Mouse (Mus musculus) inflammation-experienced regulatory T-cells, adult 16 weeks (primary cell): ENCODE measurements around the gene Lpo. TPM values are rescaled to one million over a fixed set of nuclear protein-coding genes. Genes with fewer than 3 reads are reported as not detected.

Experiments used
- polyA plus RNA-seq: library from polyadenylated mRNA; unstranded; fragments of 100-300 nt; shearing (Covaris generic); gene quantifications from one replicate; pipeline ENCODE4 v1.2.1, GENCODE M21; 2017

Gene Lpo
- polyA plus RNA-seq: not detected

GRCm38 (mm10) chr11:87828239-87828900, at the start of gene Lpo:
Gene Lpo, minus strand, starts transcription at chr11:87828289.

GRCm38 (mm10) chr11:87875436-87875835, 47.3 kb upstream of the Lpo start, which contains the start of gene Epx:
Gene Epx, minus strand, starts transcription at chr11:87875536.

DNA sequence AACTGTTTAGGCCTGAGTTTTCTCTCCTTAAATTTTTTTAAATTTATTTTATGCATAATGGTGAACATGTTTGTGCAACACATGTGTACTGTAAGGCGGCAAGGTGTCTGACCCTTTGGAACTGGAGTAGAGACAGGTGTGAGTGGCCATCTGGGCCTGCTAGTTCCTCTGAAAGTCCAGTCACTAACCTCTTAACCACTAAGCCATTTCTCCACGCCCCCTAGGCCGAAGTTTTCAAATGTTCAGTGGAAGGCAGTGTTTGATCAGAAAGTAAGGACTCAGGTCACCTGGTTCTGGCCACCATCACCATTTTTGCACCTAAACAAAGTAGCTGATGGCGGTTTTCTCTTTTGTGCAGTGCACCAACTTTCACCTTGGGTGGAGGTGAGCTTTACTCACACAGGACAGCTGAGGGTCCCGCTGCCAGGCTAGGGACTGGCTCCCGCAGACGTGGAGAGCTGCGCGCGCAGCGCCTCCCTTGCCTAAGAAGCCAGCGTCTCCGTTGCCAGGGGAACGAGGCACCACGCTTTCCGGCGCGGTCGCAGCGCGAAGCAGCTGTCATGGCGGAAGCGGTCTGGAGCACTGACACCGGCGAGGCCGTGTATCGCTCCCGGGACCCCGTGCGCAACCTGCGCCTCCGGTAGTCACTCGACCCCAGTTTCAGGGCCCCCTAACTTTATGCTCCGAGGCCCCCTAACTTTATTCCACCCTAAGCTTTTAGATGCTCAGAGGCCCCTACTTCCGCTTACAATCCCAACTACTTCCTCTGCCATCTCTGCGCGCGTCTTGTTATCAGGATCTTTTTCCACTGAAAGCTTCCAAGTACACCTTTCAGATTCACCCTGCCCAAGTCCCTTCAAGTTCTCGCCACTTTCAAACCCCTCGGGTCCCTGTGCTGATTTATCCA, 24.9 kb upstream of the Lpo start, which contains the start of gene Mks1:
Gene Mks1, plus strand, starts transcription at position 526 of the 907 bp plus-strand sequence.

GRCm38 (mm10) chr11:87793460-87793859, 34.6 kb downstream of the Lpo start, which contains the start of gene Mpo:
Gene Mpo, plus strand, starts transcription at chr11:87793581.

GRCm38 (mm10) chr11:87760301-87761081, 67.6 kb downstream of the Lpo start, which contains the start of gene Tspoap1:
Gene Tspoap1, plus strand, starts transcription at chr11:87760541.

Other genes starting within 250 kb of the Lpo start
- 46.7 TPM for gene Mtmr4, start 236.1 kb downstream of the Lpo start, polyA plus RNA-seq
- 0.09 TPM for gene Hsf5, start 211.1 kb downstream of the Lpo start, polyA plus RNA-seq
- gene Rnf43, start 165.6 kb downstream of the Lpo start, polyA plus RNA-seq: 75.7 TPM
- gene Supt4a, start 90.7 kb downstream of the Lpo start, polyA plus RNA-seq: 450 TPM
- gene Tspoap1, start 67.7 kb downstream of the Lpo start, polyA plus RNA-seq: 15.2 TPM
- not detected for gene Mpo, start 34.7 kb downstream of the Lpo start, polyA plus RNA-seq
- gene Mks1, start 24.9 kb upstream of the Lpo start, polyA plus RNA-seq: 19.8 TPM
- gene Epx, start 47.2 kb upstream of the Lpo start, polyA plus RNA-seq: not detected
- not detected for gene Olfr462, start 64.0 kb upstream of the Lpo start, polyA plus RNA-seq
- not detected for gene Olfr463, start 69.1 kb upstream of the Lpo start, polyA plus RNA-seq
- 0.29 TPM for gene Olfr464, start 92.7 kb upstream of the Lpo start, polyA plus RNA-seq
- 9.2 TPM for gene Dynll2, start 159.2 kb upstream of the Lpo start, polyA plus RNA-seq
- gene Srsf1, start 219.1 kb upstream of the Lpo start, polyA plus RNA-seq: 103 TPM
- 43.0 TPM for gene Vezf1, start 240.0 kb upstream of the Lpo start, polyA plus RNA-seq